Mouse (Mus musculus): ENCODE data around the gene Chchd4. TPM values are rescaled to one million over a fixed set of nuclear protein-coding genes. Genes with fewer than 3 reads are reported as not detected.

Chchd4 gene
- 20.0 and 21.1 TPM in 2 replicates for polyA plus RNA-seq (2016; fragmentation: Nextera tagmentation; extraction: Ambion mirVana)

GRCm38 (mm10) chr6:91472868-91473804 lies at the start of gene Chchd4, which contains the start of gene Tmem43:
Chchd4 (minus strand) TSS chr6:91473546.
Tmem43 (plus strand) TSS chr6:91473703.
- peak; percentile 97 for ATAC-seq (ENCODE audit: insufficient number of reproducible peaks, insufficient read depth, low FRiP score, low TSS enrichment, low read depth)
- peaks cover 27% of the 10 kb centered on the region for H3K36me3 ChIP-seq

DNA sequence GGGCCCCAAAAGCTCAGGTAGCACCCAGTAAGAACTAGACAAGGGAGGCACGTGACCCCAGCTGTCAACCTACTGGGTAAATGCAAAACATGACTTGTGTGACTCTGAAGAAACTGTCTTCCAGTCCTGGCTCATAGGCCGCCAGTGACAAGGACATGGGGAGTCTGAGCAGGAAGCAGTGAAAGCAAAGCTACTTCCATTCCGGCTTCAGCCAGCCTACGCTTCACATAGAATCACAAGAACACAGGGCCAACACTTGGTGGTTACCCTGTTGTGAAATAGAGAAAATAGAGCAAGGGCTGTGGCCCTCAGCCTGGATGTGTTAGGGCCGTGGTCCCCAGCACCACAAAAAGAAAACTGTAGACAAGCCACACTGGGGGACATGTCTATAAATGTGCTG lies 49.5 kb upstream of the Chchd4 start:
- Histone ChIP-seq H3K4me1 (replicated peaks) (no peaks in the 10 kb centered on the region), H3K4me3 (replicated peaks) (no peak overlapping the region), H3K27me3 (no peaks in the 10 kb centered on the region), H3K27ac (no peak overlapping the region), H3K9ac (replicated peaks) (no peak overlapping the region), H3K9me3 (no peaks in the 10 kb centered on the region), H3K36me3 (peaks cover 80% of the 10 kb centered on the region), H3K4me2 (no peak overlapping the region)
- no peak for ATAC-seq (ENCODE audit: insufficient number of reproducible peaks, insufficient read depth, low FRiP score, low TSS enrichment, low read depth)
- WGBS: 93% methylated on average over 5 of the region's 5 CpGs

More at GRCm38 (mm10) chr6:91472868-91473804, at the start of gene Chchd4, which contains the start of gene Tmem43:
- peak within 1 kb of the TSS; percentile 81 for H3K9ac ChIP-seq (replicated peaks)
- H3K4me2 ChIP-seq: peak within 1 kb of the TSS; percentile 80
- under 1% methylated on average over 74 of the region's 74 CpGs for WGBS
- H3K27me3 ChIP-seq: no peaks in the 10 kb centered on the region
- H3K4me1 ChIP-seq (replicated peaks): peaks cover 23% of the 10 kb centered on the region
- peak within 1 kb of the TSS; percentile 82 for H3K27ac ChIP-seq
- peak within 1 kb of the TSS; percentile 75 for H3K4me3 ChIP-seq (replicated peaks)
- H3K9me3 ChIP-seq: no peaks in the 10 kb centered on the region

- Histone ChIP-seq H3K27me3 (no peaks in the 10 kb centered on the region), H3K9ac (replicated peaks) (no peak overlapping the region), H3K9me3 (no peaks in the 10 kb centered on the region), H3K4me1 (replicated peaks) (peaks cover 19% of the 10 kb centered on the region), H3K4me2 (no peak overlapping the region), H3K27ac (no peak overlapping the region), H3K4me3 (replicated peaks) (no peak overlapping the region), H3K36me3 (peaks cover 59% of the 10 kb centered on the region)
- ATAC-seq (ENCODE audit: insufficient number of reproducible peaks, insufficient read depth, low FRiP score, low TSS enrichment, low read depth): no peak
- WGBS: 88% methylated on average over 7 of the region's 7 CpGs
Observed at GRCm38 (mm10) chr6:91518454-91519020, 45.2 kb upstream of the Chchd4 start.

- H3K4me3 ChIP-seq (replicated peaks): peak within 1 kb of the TSS; percentile 83
- peaks cover 36% of the 10 kb centered on the region for H3K36me3 ChIP-seq
- H3K9me3 ChIP-seq: no peaks in the 10 kb centered on the region
- H3K4me2 ChIP-seq: peak within 1 kb of the TSS; percentile 83
- under 1% methylated on average over 80 of the region's 80 CpGs for WGBS
- peaks cover 19% of the 10 kb centered on the region for H3K4me1 ChIP-seq (replicated peaks)
- peak within 1 kb of the TSS; percentile 88 for H3K9ac ChIP-seq (replicated peaks)
- no peaks in the 10 kb centered on the region for H3K27me3 ChIP-seq
- H3K27ac ChIP-seq: peak within 1 kb of the TSS; percentile 73
- ATAC-seq (ENCODE audit: insufficient number of reproducible peaks, insufficient read depth, low FRiP score, low TSS enrichment, low read depth): peak; percentile 96
Observed at GRCm38 (mm10) chr6:91515545-91516449, 42.5 kb upstream of the Chchd4 start, which contains the start of the genes Xpc and Lsm3. Xpc (minus strand) TSS chr6:91515888. Lsm3 (plus strand) TSS chr6:91515928.

GRCm38 (mm10) chr6:91514737-91515362 lies 41.5 kb upstream of the Chchd4 start:
- Histone ChIP-seq H3K27ac (no peak overlapping the region; the same call in 1 of the 2 replicates), H3K27me3 (no peaks in the 10 kb centered on the region), H3K9me3 (no peaks in the 10 kb centered on the region), H3K4me3 (replicated peaks) (peak overlapping the region; percentile 83), H3K4me2 (peak overlapping the region; percentile 65), H3K36me3 (peaks cover 36% of the 10 kb centered on the region), H3K9ac (replicated peaks) (peak overlapping the region; percentile 79), H3K4me1 (replicated peaks) (peaks cover 19% of the 10 kb centered on the region)
- WGBS: 24% methylated on average over 10 of the region's 10 CpGs
- ATAC-seq (ENCODE audit: insufficient number of reproducible peaks, insufficient read depth, low FRiP score, low TSS enrichment, low read depth): no peak

DNA sequence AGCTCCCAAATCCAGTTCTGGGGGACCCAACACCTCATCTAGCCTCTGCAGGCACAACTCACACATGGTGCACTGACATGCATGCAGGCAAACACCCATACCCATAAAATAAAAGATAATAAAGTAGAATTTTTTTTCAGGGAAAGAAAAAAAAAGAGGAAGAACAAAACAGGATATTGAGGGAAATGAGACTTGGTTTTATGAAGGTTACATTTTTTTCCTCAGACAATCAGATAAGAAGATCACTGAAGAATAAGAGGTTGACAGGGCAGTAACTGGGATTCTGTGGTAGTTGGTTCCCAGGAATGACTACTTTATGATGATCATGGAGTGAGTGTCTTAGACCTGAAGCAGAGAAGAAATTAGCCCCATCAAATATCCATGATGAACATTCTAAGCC lies 40.8 kb upstream of the Chchd4 start:
- Histone ChIP-seq H3K4me2 (peak overlapping the region; percentile 65; the same call in 1 of the 2 replicates), H3K9ac (replicated peaks) (no peak overlapping the region), H3K4me1 (replicated peaks) (peaks cover 19% of the 10 kb centered on the region), H3K4me3 (replicated peaks) (no peak overlapping the region), H3K27ac (no peak overlapping the region), H3K27me3 (no peaks in the 10 kb centered on the region), H3K9me3 (no peaks in the 10 kb centered on the region), H3K36me3 (peaks cover 34% of the 10 kb centered on the region)
- ATAC-seq (ENCODE audit: insufficient number of reproducible peaks, insufficient read depth, low FRiP score, low TSS enrichment, low read depth): no peak

- H3K4me3 ChIP-seq (replicated peaks): no peak overlapping the region
- H3K4me2 ChIP-seq: no peak overlapping the region
- H3K4me1 ChIP-seq (replicated peaks): peaks cover 10% of the 10 kb centered on the region
- H3K36me3 ChIP-seq: peaks cover 57% of the 10 kb centered on the region
- H3K27ac ChIP-seq: no peak overlapping the region
- WGBS: 66% methylated on average over 10 of the region's 10 CpGs
- H3K9me3 ChIP-seq: no peaks in the 10 kb centered on the region
- no peak overlapping the region for H3K9ac ChIP-seq (replicated peaks)
- H3K27me3 ChIP-seq: no peaks in the 10 kb centered on the region
- no peak for ATAC-seq (ENCODE audit: insufficient number of reproducible peaks, insufficient read depth, low FRiP score, low TSS enrichment, low read depth)
Observed at GRCm38 (mm10) chr6:91510211-91510610, 36.9 kb upstream of the Chchd4 start.

- H3K36me3 ChIP-seq: peaks cover 66% of the 10 kb centered on the region
- no peak overlapping the region for H3K4me3 ChIP-seq (replicated peaks)
- WGBS: 41% methylated on average over 7 of the region's 7 CpGs
- H3K27me3 ChIP-seq: no peaks in the 10 kb centered on the region
- no peak overlapping the region for H3K27ac ChIP-seq
- peaks cover 2% of the 10 kb centered on the region for H3K4me1 ChIP-seq (replicated peaks)
- H3K9me3 ChIP-seq: no peaks in the 10 kb centered on the region
- H3K9ac ChIP-seq (replicated peaks): no peak overlapping the region
- H3K4me2 ChIP-seq: no peak overlapping the region
- ATAC-seq (ENCODE audit: insufficient number of reproducible peaks, insufficient read depth, low FRiP score, low TSS enrichment, low read depth): no peak
Observed at GRCm38 (mm10) chr6:91509326-91509725, 36.0 kb upstream of the Chchd4 start.

DNA sequence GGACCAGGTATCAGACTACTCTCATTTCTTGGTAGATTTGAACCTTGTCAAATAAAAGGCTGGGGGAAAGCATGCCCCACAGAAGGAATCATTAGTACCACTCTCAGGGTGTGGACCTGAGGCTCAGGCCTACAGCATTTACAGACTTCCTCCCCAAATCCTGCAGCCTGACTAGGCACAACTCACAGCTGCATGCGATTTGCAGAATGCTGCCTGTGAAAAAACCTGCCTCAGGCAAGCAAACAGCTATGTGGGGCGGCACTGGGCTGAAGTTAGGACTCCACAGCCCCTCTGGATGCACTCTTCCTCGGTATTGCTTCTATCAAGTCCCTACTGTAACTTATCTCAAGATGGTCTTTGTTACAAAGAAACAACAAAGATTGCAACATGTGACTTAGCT lies 34.7 kb upstream of the Chchd4 start:
- no peak overlapping the region for H3K9ac ChIP-seq (replicated peaks)
- no peaks in the 10 kb centered on the region for H3K27me3 ChIP-seq
- H3K4me2 ChIP-seq: no peak overlapping the region
- H3K36me3 ChIP-seq: peaks cover 79% of the 10 kb centered on the region
- no peak for ATAC-seq (ENCODE audit: insufficient number of reproducible peaks, insufficient read depth, low FRiP score, low TSS enrichment, low read depth)
- no peaks in the 10 kb centered on the region for H3K4me1 ChIP-seq (replicated peaks)
- no peaks in the 10 kb centered on the region for H3K9me3 ChIP-seq
- H3K4me3 ChIP-seq (replicated peaks): no peak overlapping the region
- H3K27ac ChIP-seq: no peak overlapping the region
- 57% methylated on average over 3 of the region's 3 CpGs for WGBS

GRCm38 (mm10) chr6:91506036-91506435 lies 32.7 kb upstream of the Chchd4 start:
- 95% methylated on average over 5 of the region's 5 CpGs for WGBS
- H3K27me3 ChIP-seq: no peaks in the 10 kb centered on the region
- H3K27ac ChIP-seq: no peak overlapping the region
- H3K4me1 ChIP-seq (replicated peaks): no peaks in the 10 kb centered on the region
- no peak overlapping the region for H3K4me2 ChIP-seq
- peaks cover 94% of the 10 kb centered on the region for H3K36me3 ChIP-seq
- no peak overlapping the region for H3K4me3 ChIP-seq (replicated peaks)
- H3K9me3 ChIP-seq: no peaks in the 10 kb centered on the region
- no peak overlapping the region for H3K9ac ChIP-seq (replicated peaks)
- ATAC-seq (ENCODE audit: insufficient number of reproducible peaks, insufficient read depth, low FRiP score, low TSS enrichment, low read depth): no peak
